Mouse (Mus musculus) heart, postnatal 0 days (tissue): Measurements from ENCODE around the gene Pik3cb.

Experiments
- CTCF ChIP-seq: IDR thresholded peaks from 2 replicates; pipeline ENCODE4 v1.5.1; 2016; ENCODE audit warnings: antibody characterized with exemption, control low read depth, low read depth
- EP300 ChIP-seq: IDR thresholded peaks from 2 replicates; pipeline ENCODE4 v1.6.1; 2016; ENCODE audit warnings: antibody characterized with exemption, low read depth

DNA sequence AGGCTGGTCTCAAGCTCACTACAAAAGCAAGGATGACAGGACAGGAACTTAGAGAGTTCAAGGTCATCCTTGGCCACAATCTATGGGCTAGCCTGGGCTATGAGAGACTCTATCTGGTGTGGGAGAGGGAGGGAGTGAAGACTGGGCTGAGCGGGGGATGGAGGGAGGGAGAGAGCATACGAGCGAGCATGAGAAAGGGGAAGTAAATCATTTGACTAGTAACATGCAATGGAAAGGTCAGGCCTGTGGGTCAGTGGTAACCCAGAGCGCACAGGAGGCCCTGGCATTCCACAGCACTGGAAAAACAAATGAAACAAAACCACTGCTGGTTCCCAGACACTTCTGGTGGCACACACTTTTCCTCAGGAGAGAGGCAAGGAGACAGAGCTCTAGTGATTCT lies 67.9 kb downstream of the Pik3cb start:
- no peak for TF ChIP-seq CTCF
- TF ChIP-seq EP300: no peak
